Mouse (Mus musculus) ES-Bruce4 (cell line): ENCODE results near the gene Fat3. TPM values are rescaled to one million over a fixed set of nuclear protein-coding genes. Genes with fewer than 3 reads are reported as not detected.

Experiments
- H3K27ac ChIP-seq: 2 replicates; pipeline ENCODE4 v1.5.1; 2012; ENCODE audit warnings: low read length, inconsistent platforms; ENCODE audit not compliant: insufficient read depth
- H3K27me3 ChIP-seq: 2 replicates; pipeline ENCODE4 v1.6.1; 2012; ENCODE audit warnings: mild to moderate bottlenecking, low read length, inconsistent platforms; ENCODE audit not compliant: control insufficient read depth, poor library complexity, insufficient read depth, severe bottlenecking
- H3K36me3 ChIP-seq: 2 replicates; pipeline ENCODE4 v1.6.1; 2012; ENCODE audit warnings: inconsistent platforms, mild to moderate bottlenecking, low read length, moderate library complexity; ENCODE audit not compliant: control insufficient read depth, poor library complexity, insufficient read depth, severe bottlenecking
- H3K4me1 ChIP-seq: one replicate; pipeline ENCODE4 v1.8.1; 2011; ENCODE audit warnings: low read length; ENCODE audit not compliant: control insufficient read depth, insufficient read depth
- H3K4me3 ChIP-seq: 2 replicates; pipeline ENCODE4 v1.5.1; 2011; ENCODE audit warnings: low read depth, mild to moderate bottlenecking, low read length
- H3K9ac ChIP-seq: 2 replicates; pipeline ENCODE4 v1.6.1; 2012; ENCODE audit warnings: low read depth, mild to moderate bottlenecking, inconsistent platforms; ENCODE audit not compliant: poor library complexity, severe bottlenecking
- H3K9me3 ChIP-seq: replicated peaks from 2 replicates; pipeline ENCODE4 v1.6.1; 2012; ENCODE audit warnings: mild to moderate bottlenecking, low read length, inconsistent platforms; ENCODE audit not compliant: control insufficient read depth, poor library complexity, insufficient read depth, severe bottlenecking
- CTCF ChIP-seq: IDR thresholded peaks from one replicate; pipeline ENCODE4 v1.8.1; 2011; ENCODE audit warnings: low read depth, low read length
- EP300 ChIP-seq: IDR thresholded peaks from 2 replicates; pipeline ENCODE4 v1.6.1; 2011; ENCODE audit warnings: low read depth, low read length; ENCODE audit not compliant: insufficient read depth
- POLR2A ChIP-seq: IDR thresholded peaks from one replicate; pipeline ENCODE4 v1.8.1; 2011; ENCODE audit warnings: low read length; ENCODE audit not compliant: insufficient read depth
- polyA plus RNA-seq: library from polyadenylated mRNA; stranded (reverse); fragments of >200 nt; gene quantifications from 2 replicates; pipeline ENCODE4 v1.2.4, GENCODE M21; 2011; ENCODE audit warnings: low read depth; ENCODE audit not compliant: missing spikeins, insufficient read depth, insufficient read length

The Fat3 gene
- polyA plus RNA-seq, 1 experiment: 0.12 TPM

DNA sequence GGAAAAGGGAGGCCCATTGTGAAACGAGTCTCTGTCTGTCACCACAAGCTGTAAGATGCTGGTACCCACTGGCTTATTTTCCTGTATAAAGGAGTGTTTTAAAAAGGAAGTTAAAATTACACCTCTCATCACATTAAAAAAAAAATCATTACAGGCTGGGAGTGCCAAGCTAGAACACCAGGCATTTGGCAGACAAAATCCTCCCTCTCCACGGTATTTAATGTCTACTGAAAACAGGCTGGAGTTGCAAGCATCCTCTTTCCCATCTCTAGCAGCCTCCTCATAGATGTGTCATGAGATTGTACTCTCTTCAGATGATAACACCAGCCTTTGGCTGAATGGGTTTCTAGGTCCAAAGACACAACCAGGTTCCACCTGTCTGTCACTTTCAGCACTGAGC, 538.2 kb downstream of the Fat3 start:
- Histone ChIP-seq H3K27ac (no peak overlapping the region), H3K4me3 (no peak overlapping the region), H3K9ac (no peak overlapping the region), H3K9me3 (no peaks in the 10 kb centered on the region), H3K4me1 (no peaks in the 10 kb centered on the region), H3K27me3 (no peaks in the 10 kb centered on the region), H3K36me3 (no peaks in the 10 kb centered on the region)
- TF ChIP-seq EP300: no peak
- no peak for TF ChIP-seq POLR2A

DNA sequence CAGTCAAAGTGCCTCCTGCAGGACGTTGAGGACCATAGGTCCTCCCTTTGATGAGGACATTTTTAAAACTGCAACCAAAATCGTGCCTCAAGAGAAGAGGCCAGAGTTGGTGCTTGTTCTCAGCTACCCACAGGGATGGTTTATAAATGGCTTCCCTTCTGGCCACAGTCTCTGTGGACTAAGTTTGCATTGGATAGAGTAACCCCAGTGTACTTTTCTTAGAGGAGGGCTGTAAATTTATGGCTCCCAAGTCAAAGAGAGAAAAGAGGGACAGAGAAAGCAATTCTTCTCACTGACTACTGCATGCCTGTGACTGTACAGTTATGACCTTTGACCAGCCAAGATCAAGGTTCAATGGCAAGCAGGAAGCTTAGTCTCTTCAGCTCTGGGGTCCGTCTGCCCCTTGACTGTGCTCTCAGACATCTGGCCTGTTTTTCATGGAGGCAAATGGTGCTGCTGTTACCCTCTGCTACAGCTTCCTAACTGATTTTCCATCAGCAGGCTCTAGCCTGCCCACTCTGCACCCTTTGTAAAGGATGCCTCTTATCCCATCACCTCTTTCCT, 542.8 kb downstream of the Fat3 start:
- Histone ChIP-seq H3K9ac (no peak overlapping the region), H3K27ac (no peak overlapping the region), H3K36me3 (no peaks in the 10 kb centered on the region), H3K27me3 (no peaks in the 10 kb centered on the region), H3K4me3 (no peak overlapping the region), H3K4me1 (no peaks in the 10 kb centered on the region), H3K9me3 (no peaks in the 10 kb centered on the region)
- no peak for TF ChIP-seq CTCF
- TF ChIP-seq POLR2A: no peak
- no peak for TF ChIP-seq EP300

DNA sequence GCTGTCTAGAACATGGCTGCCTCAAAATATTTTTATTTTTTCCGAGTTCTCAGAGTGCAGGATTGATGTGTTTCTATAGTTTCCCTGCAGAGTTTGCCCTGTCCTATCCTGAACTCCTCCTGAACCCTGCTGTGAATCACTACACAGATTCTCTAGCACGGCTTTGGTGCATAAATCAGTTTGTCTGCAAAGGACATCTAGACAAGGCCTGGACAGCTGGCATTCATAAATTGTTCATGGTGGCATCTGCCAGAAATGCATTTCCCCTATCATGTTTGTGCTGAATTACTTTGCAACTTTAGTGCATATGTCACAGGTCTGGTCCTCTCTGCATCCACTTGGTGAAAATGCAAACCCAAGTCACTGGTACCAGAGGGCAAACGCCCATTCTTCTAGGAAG, 543.3 kb downstream of the Fat3 start:
- Histone ChIP-seq H3K36me3 (no peaks in the 10 kb centered on the region), H3K9ac (no peak overlapping the region), H3K4me3 (no peak overlapping the region), H3K27ac (no peak overlapping the region), H3K27me3 (no peaks in the 10 kb centered on the region), H3K9me3 (no peaks in the 10 kb centered on the region), H3K4me1 (no peaks in the 10 kb centered on the region)
- TF ChIP-seq CTCF (no peak), POLR2A (no peak), EP300 (no peak)

DNA sequence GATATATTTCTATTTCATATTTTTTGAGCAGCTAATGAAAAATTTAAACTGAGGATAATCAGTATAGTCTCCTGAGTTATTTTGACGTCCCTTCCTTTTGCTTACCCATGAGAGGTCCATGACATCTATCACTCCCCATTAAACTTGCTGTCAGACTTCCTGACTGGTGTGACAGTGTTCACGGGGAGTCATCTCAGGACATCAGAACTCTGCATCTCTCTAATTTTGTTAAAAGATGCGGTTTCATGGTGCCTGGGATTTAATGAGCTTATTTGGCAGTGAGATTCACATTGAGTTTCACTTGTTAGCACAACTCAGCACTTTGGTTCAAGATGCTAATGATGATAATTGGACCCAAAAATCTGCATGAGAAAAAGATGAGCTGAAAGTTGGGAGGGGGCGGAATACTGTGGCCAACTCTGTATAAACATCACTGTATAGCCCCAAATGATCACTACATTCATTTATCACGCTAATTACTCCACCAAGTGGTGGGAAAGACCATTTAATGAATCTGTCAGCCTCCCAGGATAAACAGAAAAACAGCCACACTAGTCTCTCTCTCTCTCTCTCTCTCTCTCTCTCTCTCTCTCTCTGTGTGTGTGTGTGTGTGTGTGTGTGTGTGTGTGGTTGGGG, 545.8 kb downstream of the Fat3 start:
- Histone ChIP-seq H3K4me1 (no peaks in the 10 kb centered on the region), H3K27me3 (no peaks in the 10 kb centered on the region), H3K27ac (no peak overlapping the region), H3K9me3 (no peaks in the 10 kb centered on the region), H3K4me3 (no peak overlapping the region), H3K36me3 (no peaks in the 10 kb centered on the region), H3K9ac (no peak overlapping the region)
- TF ChIP-seq POLR2A (no peak), CTCF (no peak), EP300 (no peak)

DNA sequence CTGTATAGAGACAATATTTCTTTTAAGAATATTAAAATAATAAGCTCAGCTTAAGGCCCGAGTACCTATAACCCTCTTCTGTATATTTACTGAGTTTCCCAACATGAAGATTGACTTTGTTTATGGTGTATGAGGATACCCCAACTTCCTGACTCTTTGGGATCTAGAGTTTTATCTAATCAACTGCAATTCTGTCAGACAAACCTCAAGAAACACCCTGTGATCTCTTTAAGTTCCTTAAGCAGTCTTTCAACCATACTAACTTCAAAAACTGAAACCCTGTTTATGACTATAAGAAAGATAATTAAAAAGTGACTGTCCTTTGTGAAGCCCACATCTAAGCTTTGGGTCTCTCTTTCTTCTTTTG, 546.8 kb downstream of the Fat3 start:
- Histone ChIP-seq H3K27ac (no peak overlapping the region), H3K4me3 (no peak overlapping the region), H3K9ac (no peak overlapping the region), H3K4me1 (no peaks in the 10 kb centered on the region), H3K9me3 (no peaks in the 10 kb centered on the region), H3K27me3 (no peaks in the 10 kb centered on the region), H3K36me3 (no peaks in the 10 kb centered on the region)
- no peak for TF ChIP-seq EP300
- TF ChIP-seq CTCF: no peak
- no peak for TF ChIP-seq POLR2A

DNA sequence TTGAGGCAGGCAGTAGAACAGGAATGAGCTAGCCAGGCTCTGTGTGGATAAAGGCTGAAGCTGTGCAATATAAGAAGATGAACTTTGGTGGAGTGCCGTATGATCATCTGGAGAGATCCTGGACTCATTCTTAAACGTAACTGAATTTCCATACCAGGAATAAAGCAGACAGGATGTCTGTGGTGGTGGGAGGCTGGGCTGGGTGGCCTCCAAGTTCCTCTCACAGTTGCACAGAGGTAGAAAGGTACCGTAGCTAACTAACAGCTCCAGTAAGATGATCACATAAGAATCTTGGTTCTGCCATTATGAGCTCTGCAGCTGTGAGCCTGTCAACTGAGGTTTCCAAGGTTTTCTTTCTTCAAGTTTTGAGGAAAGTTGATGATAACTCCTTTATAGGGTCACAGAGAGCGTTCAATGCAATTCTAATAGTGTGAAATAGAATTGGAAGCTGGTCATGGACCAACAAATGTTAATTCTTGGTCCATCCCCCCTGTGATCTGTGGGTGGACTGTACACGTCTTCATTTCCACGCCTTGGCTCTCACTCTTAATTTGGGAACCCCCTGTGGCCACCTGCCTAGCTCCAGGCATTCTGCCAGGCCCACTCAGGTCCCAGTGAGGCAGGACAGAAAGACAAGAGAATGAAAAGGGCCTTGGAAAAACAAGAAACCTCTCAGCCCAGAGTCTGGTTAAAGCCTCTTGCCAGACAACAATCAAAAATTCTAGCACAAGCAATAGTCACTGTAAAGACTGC, 547.3 kb downstream of the Fat3 start:
- Histone ChIP-seq H3K36me3 (no peaks in the 10 kb centered on the region), H3K27ac (no peak overlapping the region), H3K9ac (no peak overlapping the region), H3K9me3 (no peaks in the 10 kb centered on the region), H3K27me3 (no peaks in the 10 kb centered on the region), H3K4me1 (no peaks in the 10 kb centered on the region), H3K4me3 (no peak overlapping the region)
- no peak for TF ChIP-seq POLR2A
- TF ChIP-seq CTCF: no peak
- TF ChIP-seq EP300: no peak
